Mouse (Mus musculus) left cerebral cortex, postnatal 4 days (tissue): Measurements from ENCODE around the gene Lpcat4. TPM values are rescaled to one million over a fixed set of nuclear protein-coding genes. Genes with fewer than 3 reads are reported as not detected.

ENCODE experiments used
- DNase-seq: peaks from one replicate; pipeline ENCODE4 v3.0.0-alpha.2; 2022
- intact Hi-C: fragments of 180-260 bp; cut with DNase I; formaldehyde crosslinking; loops from one replicate; pipeline ENCODE4 v1.15.1; 2025
- total RNA-seq, 2 experiments: library from RNA; stranded (reverse); gene quantifications; 2 replicates each; pipeline ENCODE4 v1.2.3; 2021

Lpcat4 gene
- 10 to 100 TPM; 47.7 to 50.4 TPM for total RNA-seq

DNA sequence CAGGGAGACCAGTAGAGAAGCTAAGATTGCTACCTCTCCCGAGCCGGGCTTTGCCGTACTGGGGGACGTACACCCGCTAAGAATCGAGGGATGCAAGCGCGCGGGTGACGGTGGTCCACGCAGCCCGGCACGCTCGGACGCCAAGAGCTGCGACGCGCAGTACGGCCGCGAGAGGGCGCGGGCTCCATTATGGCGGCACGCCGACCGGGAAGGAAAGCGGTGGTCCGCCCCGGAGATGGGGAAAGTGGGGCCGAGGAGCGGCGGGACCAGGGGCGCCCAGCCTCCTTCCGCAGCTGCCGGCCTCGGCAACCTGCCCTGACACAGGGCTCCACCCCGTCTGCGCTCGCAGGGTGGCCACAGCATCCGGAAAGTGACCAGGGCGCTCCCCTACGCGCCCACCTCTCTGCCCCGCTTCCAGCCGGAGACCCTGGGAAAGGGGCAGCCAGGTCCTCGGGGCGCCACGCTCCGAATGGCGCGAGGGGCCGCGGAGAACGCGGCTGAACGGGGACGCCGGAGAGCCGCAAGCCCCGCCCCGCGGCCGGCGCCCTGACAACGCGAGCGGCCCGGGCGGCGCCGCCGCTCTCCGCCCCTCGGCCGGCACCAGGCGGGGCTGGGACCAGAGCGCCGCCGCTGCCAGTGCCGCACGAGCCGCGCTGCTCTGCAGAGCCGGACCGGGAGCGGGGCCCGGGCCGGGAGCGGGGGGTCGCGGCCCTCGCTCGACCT lies at the start of gene Lpcat4:
Gene Lpcat4 (plus strand): TSS at position 257 of the 723 bp plus-strand sequence.
- DNase-seq, result peak; percentile 94
- intact Hi-C loops, result no loop called here

DNA sequence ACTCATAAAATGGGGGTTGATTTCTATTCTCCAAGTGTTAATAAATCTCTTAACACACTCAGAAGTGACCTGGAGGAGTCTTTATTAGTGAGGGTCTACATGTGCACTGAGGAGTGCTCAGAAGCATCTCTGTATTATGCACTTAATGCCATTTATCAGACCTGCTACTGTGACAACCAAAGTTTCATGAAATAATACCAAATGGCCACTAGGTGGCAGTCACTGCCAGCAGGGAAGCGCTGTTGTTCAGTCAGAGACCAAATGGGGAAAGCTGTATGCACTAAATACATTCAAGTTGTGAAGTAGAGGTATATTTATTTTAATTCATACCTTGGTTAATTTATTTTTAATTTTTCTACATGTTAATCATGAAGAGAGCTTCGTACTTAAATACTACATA lies 42.4 kb upstream of the Lpcat4 start:
- DNase-seq, result no peak
- intact Hi-C loops, result no loop called here

DNA sequence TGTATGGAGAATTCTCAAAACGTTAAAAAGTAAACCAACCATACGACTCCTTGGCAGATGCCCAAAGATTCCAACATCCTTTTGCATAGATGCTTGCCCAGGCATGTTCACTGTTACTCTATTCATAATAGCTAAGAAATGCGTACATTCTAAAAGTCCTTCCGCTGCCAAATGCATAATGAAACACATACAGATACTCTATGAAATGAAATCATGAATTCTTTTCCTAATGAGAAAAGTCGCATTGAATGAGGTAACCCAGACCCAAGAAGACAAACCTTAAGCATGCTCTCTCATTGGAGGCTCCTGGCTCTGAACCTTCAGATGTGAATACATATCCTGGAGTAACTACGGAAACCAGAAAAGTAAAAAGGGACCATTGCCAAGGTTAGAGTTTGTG lies 36.2 kb upstream of the Lpcat4 start:
- intact Hi-C loops, result no loop called here
- DNase-seq, result no peak

DNA sequence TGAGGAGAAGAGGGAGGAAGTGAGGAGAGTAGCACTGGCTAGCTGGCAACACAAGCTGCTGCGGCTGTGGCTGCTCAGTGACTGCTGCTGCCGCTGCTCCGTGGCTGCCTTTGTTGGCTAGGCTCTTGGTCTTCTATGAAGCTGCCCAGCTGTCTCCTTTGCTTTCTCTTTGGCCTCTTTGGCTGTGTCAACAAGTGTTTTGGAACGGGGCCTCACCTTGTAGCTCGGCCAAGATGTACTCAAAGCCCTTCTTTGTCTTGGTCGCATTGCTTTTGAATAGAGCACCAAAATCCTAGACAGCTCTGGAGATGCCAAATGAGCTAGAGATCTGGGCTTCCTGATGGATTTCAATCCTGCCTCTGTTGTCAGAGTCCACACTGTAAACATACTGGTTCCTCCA lies 29.1 kb upstream of the Lpcat4 start:
- intact Hi-C loops, result no loop called here

DNA sequence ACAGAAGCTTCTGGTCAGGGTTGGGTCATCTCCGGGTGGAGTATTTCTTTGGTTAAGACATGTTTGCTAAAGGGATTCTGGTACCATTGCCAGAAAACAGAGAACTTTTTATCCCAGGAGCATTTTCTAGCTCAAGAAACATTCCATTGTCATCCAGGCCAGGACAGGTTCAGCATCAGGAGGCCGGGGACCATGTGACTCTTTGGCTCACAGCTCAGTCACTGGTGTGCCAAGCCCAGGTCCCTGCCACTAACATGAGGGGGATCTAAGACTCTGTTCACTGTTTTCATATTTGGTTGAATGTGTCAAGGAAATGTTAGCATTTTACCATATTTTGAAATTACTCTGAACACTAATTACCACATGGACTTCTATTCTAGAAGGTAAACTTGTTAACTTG lies 28.6 kb upstream of the Lpcat4 start:
- no peak for DNase-seq

More for the DNA sequence above, 29.1 kb upstream of the Lpcat4 start:
- peak; percentile 86 for DNase-seq

DNA sequence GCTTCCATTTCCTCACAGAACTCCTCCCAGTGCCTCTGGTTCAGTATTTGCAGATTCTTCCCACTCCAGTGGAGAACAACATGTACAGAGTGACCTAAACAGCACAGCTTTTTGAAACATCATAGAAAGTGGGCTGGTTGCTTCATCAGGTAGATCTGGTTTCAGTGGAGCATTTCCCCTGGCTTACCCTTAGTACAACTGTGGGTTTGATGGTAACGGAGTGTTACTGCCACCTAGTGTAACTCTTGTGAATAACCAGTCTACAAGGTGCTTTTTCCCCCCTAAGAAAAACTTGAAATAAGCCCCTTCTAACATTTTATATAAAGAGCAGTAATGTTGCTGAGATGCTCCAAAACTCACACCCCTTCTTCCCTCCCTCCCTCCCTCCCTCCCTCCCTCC lies 23.3 kb upstream of the Lpcat4 start:
- intact Hi-C loops, result no loop called here
- DNase-seq, result no peak

More for the DNA sequence above, 28.6 kb upstream of the Lpcat4 start:
- intact Hi-C loops, result no loop called here

DNA sequence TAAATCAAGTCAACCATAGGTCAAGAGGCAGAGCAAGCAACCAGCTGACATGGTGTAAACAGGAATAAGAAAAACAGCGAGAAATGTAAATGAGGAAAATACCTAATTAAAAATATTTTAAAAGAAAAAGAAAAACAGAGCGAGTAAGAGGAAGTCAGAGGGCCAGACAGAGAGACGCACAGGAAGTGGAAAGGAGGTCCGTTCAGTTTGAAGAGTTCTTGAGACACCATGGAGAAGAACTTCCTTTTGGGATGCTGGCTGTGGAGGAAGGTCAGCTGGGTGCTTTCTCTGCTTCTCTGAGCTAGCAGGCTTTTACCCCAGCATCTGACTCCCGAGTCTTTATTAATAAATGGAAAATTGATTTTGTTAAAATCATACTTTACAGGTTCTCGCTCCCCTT lies 21.7 kb upstream of the Lpcat4 start:
- no peak for DNase-seq
- intact Hi-C loops, result no loop called here

DNA sequence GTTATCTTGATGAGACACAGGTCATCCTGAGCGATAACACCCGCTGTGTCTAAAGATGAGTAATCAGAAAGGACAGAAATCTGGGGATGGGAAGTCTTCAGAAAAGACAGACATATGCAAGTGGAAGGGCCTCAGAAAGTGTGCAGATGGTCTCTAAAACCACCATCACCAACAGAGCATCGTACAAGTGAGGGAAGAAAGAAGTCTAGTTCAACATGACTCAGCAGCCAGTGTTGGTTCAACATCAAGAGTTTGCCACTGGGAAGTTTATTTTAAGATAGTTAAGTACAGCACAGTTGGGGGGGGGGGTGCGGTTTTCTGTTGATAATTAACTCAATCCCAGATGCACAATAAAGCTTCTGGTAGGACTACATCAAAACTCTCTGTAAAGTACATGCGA lies 18.4 kb upstream of the Lpcat4 start:
- DNase-seq, result no peak
- intact Hi-C loops, result no loop called here

DNA sequence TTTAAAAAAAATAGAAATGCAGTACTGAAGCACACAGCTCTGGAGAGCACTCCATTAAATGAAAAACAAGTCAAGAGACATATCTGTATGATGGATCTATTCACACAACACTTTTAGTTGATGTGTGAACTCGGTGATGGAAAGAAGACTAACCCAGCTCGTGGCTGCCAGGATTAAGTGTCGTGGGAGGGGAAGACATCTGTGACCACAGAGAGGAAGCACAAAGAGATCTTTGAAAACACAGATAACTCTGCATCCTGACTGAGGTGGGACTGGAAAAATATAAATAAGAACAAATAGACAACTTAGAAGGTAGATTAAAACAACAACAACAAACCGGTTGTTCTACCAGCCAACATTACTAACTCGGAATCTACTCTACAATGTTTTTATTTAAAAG lies 16.7 kb upstream of the Lpcat4 start:
- DNase-seq, result no peak
- intact Hi-C loops, result no loop called here

DNA sequence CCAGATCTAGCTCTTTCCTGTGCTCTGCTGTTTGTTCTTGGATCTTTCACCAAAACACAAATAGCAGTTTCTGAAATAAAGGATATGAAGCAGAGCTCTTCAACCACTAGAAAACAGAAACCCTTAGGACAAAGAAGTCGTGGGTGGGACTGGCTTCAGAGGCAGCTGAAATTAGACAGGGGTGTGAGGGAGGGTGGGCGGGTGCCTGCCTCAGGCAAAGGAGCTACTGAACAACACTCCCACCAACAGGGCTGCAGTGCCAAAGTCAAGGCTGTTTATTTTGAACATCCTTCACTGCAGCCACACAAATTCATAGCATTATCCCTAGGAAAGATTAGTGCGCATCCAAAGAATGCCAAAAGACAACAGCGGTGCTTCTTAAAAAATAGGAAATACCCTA lies 14.9 kb upstream of the Lpcat4 start:
- no peak for DNase-seq
- intact Hi-C loops, result no loop called here

DNA sequence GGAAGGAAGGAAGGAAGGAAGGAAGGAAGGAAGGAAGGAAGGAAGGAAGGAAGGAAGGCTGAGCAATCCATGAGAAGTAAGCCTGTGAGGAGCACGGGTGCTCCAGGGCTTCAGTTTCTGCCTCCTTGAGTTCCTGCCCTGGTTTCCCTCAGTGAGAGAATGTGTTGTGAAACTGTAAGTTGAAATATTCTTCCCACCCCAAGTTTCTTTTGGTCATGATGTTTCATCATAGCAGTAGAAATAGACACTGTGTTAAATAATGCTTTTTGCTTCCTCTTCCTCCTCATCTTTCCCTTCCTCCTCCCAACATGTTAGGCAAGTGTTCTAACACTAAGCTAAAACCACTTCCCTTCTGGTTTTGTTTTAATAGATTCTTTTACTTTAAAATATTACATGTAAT lies 6.6 kb upstream of the Lpcat4 start:
- intact Hi-C loops, result no loop called here
- DNase-seq, result no peak

DNA sequence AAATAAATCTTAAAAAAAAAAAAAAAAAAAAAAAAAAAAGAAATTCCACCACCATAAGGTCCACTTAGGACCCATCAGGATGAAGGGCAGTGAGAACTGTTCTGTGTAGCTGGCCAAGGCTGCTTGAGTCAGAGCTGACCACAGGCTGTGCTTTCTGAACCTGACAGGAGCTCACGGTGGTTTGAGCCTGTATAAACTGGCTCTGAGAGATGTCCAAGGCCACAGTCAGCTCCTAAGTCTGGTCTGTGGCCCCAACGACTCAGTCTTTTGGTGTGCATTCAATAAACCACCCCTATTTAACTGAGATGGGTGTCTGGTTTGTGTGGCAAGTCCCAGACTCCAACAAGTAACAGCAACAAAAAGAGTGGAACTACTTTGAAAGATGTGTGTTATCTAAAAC lies 2.6 kb upstream of the Lpcat4 start:
- intact Hi-C loops, result no loop called here
- no peak for DNase-seq

DNA sequence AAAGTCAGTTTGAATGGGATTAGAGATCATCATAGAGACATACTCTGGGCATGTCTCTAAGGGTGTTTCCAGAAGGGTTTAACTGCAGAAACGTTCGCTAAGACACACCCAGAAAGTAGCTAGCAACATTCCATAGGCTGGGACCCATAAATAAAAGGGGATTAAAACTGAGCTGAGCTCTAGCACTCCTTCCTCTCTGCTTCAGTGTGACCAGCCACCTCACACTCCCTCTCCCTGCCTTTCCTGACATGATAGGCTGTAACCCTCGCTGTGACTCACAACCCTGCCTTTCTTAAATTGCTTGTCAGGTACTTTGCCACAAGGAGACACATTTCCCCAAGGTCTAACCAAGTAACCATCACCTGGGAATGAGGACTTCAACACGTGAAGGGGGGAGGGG lies 1.3 kb upstream of the Lpcat4 start:
- intact Hi-C loops, result no loop called here
- no peak for DNase-seq

DNA sequence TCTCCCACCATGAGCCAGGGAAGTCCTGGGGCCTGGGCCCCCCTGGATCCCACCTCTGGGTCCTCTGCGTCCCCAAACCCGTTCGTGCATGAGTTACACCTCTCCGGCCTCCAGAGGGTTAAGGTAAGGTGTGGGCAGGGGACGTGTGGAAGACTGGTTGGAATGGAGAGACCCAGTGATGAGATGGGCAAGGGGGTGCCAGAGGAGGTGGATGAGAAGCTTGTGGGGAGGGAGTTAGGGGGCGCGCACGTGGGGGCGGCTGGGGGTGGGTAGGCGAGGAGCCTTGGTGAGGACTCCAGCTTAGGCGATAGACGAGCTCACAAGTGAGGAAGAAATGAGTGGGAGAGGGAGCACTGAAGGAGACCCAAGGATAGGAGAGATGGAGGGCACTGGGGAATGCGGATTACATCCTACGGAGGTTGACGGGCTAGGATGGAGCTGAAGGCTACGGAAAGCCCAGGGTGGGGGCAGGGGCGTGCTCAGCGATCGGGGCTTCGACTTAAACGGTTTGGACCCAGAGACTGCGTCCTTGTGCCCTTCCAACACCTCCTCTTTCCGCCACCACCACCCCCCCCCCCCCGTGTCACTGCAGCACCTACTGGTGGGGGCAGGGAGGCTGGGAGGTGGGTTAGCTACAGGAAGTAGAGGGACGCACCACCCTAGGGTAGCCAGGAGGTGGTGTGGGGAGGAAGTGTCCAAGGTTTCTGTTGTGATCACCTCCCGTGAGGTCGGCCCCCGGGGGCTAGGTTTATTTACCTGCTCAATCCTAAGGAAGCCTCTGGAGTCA lies 860 bp downstream of the Lpcat4 start:
- intact Hi-C loops, result no loop called here

DNA sequence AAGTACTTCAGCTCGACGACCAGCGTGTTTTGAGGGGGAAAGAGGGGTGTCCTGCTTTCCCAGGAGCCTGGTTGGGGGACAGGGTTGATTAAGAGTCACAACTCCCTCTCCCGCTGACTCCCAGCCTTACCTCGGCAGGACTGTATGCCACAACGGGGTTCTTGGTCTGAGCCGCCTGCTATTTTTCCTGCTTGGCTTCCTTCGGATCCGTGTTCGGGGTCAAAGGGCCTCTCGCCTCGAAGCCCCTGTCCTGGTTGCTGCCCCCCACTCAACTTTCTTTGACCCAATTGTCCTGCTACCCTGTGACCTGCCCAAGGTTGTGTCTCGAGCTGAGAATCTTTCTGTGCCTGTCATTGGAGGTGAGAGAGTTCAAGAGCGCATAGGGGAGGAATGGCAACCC lies 2.5 kb downstream of the Lpcat4 start:
- DNase-seq, result no peak
- intact Hi-C loops, result no loop called here

More for the DNA sequence above, 860 bp downstream of the Lpcat4 start:
- DNase-seq, result peak; percentile 47

DNA sequence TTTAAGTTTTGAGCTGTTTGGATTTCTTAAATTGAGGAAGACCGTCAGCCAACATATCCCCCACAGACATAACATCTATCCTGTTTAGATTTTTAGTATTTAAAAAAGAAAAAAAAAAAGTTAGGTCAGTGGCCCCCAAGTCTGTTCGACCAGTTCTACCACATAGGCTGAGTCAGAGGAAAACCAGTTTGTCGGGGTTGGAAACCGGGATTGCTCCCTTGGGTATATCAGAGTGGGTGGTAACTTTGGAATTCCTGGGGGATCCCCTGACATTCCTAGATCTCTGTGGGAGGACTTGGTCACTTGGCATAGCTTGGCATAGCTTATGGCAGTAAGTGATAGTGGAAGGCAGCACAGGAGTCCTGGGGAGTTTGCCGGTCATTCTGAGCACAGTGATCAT lies 6.0 kb downstream of the Lpcat4 start:
- intact Hi-C loops, result no loop called here
- DNase-seq, result no peak

DNA sequence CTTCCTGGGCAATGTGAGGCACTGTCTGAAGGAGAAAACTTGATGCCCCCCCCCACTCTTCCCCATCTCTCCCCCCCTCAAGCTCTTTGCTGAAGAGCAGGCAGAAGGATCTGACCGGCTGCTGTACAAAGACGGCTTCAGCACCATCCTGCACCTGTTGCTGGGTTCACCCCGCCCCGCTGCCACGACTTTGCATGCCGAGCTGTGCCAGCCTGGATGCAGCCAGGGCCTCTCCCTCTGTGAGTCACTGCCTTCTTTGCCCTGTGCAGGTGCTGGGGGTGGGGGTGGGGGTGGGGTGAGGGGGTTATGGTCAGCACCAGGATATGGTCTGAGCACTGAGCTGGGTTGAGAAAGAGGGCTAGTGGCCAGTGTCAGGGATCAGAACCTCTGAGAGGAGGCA lies 6.9 kb downstream of the Lpcat4 start:
- intact Hi-C loops, result no loop called here
- no peak for DNase-seq

DNA sequence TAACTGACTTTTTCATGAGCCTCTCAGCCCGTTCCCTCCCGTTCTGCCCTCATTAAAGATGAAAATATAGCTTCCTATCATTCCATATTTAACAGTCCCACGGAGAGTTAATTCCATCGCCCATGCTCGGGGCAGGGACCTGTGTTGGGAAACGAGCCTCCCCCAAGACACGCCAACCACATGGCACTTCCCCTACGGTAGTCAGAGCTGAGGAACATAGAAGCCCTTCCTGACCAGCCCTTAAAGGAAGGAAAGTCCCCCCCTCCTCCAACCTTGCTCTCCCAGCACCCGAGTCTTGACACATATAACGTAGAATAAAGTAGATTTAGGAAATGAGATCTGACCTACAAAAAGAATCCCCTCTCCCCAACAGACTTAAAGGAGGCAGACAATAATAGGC lies 8.1 kb downstream of the Lpcat4 start:
- DNase-seq, result no peak
- intact Hi-C loops, result no loop called here

DNA sequence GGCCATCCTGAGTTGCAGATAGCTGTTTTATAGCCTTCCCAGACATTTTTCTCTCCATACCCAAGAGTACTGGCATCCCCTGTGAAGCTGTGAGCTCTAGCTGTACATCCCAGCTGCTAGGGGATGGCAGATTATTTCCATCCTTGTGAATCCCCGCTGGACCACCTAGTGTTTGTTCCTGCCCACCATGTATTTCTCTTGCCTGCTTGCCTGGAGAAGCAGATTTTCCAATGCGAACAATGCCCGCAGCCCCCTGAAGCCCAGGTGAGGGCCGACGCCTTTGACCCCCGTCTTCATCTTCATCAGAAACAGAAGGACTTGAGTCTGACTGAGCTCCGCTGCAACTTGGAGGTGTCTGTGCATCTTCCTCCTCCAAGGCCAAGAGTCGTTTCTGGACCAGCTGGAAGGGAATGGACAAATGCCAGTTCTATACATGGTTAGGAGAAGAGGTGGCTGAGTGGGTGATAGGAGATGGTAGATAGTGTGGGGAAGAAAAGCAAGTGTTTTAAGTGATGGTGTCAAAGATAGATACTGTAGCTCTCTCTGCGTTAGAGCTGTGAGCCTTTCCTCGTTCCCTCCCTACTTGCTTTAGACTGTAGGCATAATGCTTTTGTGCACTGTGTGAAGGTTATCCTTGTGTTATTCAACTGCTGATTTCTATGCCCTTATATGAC lies 10.6 kb downstream of the Lpcat4 start:
- DNase-seq, result no peak
- intact Hi-C loops, result no loop called here

DNA sequence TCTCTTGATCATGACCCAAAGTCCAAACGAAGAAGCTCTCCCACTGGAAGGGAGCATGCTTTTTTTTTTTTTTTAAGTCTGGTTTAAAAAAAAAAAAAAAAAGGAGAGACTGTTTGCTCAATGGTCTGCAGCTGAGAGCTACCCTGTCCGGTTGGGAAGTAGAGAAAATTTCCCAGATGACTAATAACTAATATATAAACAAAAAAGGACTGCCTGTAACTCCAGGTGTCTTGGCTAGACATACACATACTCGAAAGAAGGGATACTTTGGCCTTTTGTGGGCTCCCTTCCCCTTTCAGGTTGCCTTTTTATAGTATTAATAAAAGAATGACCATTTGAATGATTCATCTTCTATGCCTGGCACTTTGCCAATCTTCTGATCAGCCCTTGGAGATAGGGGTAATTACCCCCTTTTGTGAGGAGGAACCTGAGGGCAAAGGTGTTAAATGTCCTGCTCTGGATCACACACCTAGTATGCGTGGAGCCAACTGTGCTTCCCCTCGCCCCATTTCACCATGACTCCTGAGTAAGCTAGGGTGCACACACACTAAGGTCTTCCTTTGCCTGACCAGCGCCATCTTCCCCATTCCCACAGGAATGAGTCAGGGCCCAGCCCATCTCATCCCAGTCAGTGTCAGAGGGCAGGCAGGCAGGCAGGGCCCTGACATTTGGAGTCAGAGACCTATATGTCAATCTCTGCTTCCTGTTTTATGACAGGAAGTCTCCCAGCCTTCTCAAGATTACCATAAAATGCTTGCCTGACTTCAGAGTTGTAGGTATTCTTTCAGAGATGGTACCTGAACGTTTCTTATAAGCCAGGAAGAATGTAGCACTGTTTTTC lies 15.6 kb downstream of the Lpcat4 start:
- intact Hi-C loops, result no loop called here
- no peak for DNase-seq
